Mouse (Mus musculus) small intestine, adult 2 months (tissue): ENCODE results near the gene Pdcd5. TPM values are rescaled to one million over a fixed set of nuclear protein-coding genes. Genes with fewer than 3 reads are reported as not detected.

Source experiments
- H3K27ac ChIP-seq: fragments of 200-500 bp; 2 replicates; pipeline ENCODE4 v1.5.1; 2012; ENCODE audit warnings: low read depth, low read length, control low read depth, inconsistent platforms; ENCODE audit not compliant: insufficient read depth
- H3K27me3 ChIP-seq: fragments of 200-500 bp; 2 replicates; pipeline ENCODE4 v1.6.1; 2012; ENCODE audit warnings: mild to moderate bottlenecking, moderate library complexity, low read length, inconsistent platforms; ENCODE audit not compliant: control insufficient read depth, insufficient read depth
- H3K36me3 ChIP-seq: fragments of 200-500 bp; 2 replicates; pipeline ENCODE4 v1.6.1; 2012; ENCODE audit warnings: mild to moderate bottlenecking, low read length, control low read depth, inconsistent platforms; ENCODE audit not compliant: control insufficient read depth, insufficient read depth
- H3K4me1 ChIP-seq: fragments of 200-500 bp; 2 replicates; pipeline ENCODE4 v1.6.1; 2012; ENCODE audit warnings: low read length, inconsistent platforms, mixed read lengths; ENCODE audit not compliant: control insufficient read depth, insufficient read depth, insufficient read length
- H3K4me3 ChIP-seq: fragments of 200-500 bp; 2 replicates; pipeline ENCODE4 v1.5.1; 2012; ENCODE audit warnings: low read depth, mild to moderate bottlenecking, control low read depth, inconsistent platforms, low read length, moderate library complexity
- CTCF ChIP-seq: fragments of 200-500 bp; IDR thresholded peaks from 2 replicates; pipeline ENCODE4 v1.5.1; 2012; ENCODE audit warnings: low read depth, mild to moderate bottlenecking, control low read depth, inconsistent platforms, low read length, moderate library complexity, mixed read lengths; ENCODE audit not compliant: insufficient replicate concordance, insufficient read length; ENCODE audit errors: extremely low read depth
- POLR2A ChIP-seq: fragments of 200-500 bp; IDR thresholded peaks from 2 replicates; pipeline ENCODE4 v1.6.1; 2012; ENCODE audit warnings: low read depth, mild to moderate bottlenecking, control low read depth, inconsistent platforms, low read length, moderate library complexity
- WGBS: fragments of 180-500 bp; shearing (Covaris S2); methylation state at CpG from one replicate; pipeline ENCODE4 v1.1.7; 2018; 5-methylcytosine and 5-hydroxymethylcytosine counted together
- polyA plus RNA-seq: library from polyadenylated mRNA; depleted of rRNA; stranded (reverse); fragments of >200 nt; gene quantifications from 2 replicates; pipeline ENCODE4 v1.2.3, GENCODE M21; 2012

Pdcd5 gene
- polyA plus RNA-seq, 1 experiment = 60.3 TPM

DNA sequence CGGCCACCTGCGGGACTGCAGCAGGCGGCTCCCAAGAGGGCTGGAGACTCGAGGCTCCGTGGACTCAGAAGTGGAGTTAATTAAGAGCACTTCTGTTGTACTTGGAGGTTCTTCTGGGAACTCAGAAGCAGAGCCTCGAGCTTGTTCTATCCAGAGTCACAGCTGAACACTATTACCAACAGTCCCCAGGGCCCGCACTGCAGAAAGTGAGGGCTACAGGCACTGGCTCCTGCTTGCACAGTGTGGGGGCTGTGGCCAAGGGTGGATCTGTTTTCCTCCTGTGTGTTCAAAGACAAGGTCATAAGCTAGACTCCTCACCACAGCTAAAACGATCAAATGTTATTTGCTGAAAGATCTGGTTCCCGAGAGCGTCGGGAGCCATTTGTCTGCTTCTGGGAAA lies 38.9 kb upstream of the Pdcd5 start:
- H3K36me3 ChIP-seq = no peaks in the 10 kb centered on the region
- no peak overlapping the region for H3K27ac ChIP-seq
- H3K4me3 ChIP-seq = no peak overlapping the region
- 67% methylated on average over 11 of the region's 11 CpGs for WGBS
- no peaks in the 10 kb centered on the region; the same call in 1 of the 2 replicates for H3K27me3 ChIP-seq
- TF ChIP-seq POLR2A (no peak), CTCF (no peak)
- H3K4me1 ChIP-seq = no peaks in the 10 kb centered on the region

DNA sequence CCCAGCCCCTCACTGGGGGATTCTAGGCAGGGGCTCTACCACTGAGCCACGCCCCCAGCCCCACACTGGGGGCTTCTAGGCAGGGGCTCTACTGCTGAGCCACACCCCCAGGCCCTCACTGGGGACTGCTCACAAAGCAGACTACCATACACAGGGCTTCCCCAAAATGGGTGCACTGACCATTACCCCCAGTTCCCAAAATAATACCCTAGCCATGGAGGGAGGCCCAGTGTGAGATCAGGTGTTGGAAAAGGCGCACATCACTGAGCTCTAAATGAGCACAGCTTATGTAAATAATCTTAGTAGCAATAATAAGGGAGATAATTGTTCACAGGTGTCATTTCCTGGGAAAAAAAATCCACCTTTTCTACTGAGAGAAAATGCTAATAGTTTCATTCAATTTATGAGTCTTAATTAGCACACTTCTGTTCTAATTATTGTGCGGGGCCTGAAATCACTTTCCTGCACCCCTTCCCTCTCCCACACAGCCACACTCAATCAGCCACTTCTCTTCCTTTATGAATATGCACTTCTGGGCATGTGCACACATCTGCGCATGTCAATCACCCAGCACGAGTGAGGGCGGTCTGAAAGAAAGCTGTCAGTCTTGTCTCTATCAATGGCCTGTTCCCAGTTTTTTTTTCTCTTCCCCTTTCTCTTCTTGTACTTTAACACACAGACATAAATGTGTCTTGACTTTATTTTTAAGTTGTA lies 36.2 kb upstream of the Pdcd5 start:
- H3K4me3 ChIP-seq = no peak overlapping the region
- no peaks in the 10 kb centered on the region; the same call in 1 of the 2 replicates for H3K27me3 ChIP-seq
- 76% methylated on average over 6 of the region's 6 CpGs for WGBS
- no peaks in the 10 kb centered on the region for H3K36me3 ChIP-seq
- H3K4me1 ChIP-seq = no peaks in the 10 kb centered on the region
- TF ChIP-seq POLR2A (no peak), CTCF (no peak)
- H3K27ac ChIP-seq = no peak overlapping the region

DNA sequence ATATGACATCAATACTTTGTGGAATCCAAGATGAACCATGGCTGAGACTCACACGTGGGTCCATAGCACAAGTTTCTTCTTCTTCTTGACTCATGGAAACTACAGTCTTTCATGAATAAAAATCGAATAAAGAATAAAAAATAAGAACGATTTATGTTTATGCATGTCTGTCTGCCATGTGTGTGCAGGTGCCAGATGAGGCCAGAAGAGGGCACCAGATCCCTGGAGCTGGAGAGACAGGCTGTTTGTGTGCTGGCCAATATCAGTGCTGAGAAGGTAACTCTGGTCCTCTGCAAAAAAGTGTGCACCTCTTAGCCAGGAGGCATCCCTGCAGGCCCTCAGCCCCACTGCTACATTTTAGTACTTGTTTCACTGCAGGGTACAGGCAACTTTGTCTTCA lies 34.2 kb upstream of the Pdcd5 start:
- no peaks in the 10 kb centered on the region for H3K4me1 ChIP-seq
- 80% methylated on average over 3 of the region's 3 CpGs for WGBS
- no peaks in the 10 kb centered on the region for H3K36me3 ChIP-seq
- H3K27me3 ChIP-seq = no peaks in the 10 kb centered on the region; the same call in 1 of the 2 replicates
- no peak overlapping the region for H3K4me3 ChIP-seq
- no peak overlapping the region for H3K27ac ChIP-seq
- TF ChIP-seq POLR2A (no peak), CTCF (no peak)

DNA sequence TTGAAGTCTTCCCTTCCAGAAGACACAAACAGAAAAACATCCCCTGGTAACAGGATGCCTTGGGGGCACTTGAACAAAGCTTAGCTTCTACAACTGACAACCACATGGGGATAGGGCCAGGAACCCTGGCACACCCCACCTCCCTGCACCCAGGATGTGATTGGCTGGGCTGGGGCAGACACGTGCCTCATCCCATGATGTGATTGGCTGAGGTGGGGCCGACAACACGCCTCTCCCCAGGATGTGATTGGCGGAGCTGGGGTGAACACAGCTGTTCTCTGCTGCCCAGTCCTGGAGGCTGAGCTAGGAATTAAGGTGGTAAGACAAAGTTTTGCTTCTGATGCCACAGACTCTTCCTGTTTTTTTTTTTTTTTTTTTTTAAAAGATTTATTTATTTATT lies 31.7 kb upstream of the Pdcd5 start:
- whole genome bisulfite sequencing = 81% methylated on average over 4 of the region's 4 CpGs
- Histone ChIP-seq H3K4me1 (no peaks in the 10 kb centered on the region), H3K27ac (no peak overlapping the region), H3K36me3 (no peaks in the 10 kb centered on the region), H3K4me3 (no peak overlapping the region), H3K27me3 (no peaks in the 10 kb centered on the region; the same call in 1 of the 2 replicates)
- no peak for TF ChIP-seq CTCF
- TF ChIP-seq POLR2A = no peak

DNA sequence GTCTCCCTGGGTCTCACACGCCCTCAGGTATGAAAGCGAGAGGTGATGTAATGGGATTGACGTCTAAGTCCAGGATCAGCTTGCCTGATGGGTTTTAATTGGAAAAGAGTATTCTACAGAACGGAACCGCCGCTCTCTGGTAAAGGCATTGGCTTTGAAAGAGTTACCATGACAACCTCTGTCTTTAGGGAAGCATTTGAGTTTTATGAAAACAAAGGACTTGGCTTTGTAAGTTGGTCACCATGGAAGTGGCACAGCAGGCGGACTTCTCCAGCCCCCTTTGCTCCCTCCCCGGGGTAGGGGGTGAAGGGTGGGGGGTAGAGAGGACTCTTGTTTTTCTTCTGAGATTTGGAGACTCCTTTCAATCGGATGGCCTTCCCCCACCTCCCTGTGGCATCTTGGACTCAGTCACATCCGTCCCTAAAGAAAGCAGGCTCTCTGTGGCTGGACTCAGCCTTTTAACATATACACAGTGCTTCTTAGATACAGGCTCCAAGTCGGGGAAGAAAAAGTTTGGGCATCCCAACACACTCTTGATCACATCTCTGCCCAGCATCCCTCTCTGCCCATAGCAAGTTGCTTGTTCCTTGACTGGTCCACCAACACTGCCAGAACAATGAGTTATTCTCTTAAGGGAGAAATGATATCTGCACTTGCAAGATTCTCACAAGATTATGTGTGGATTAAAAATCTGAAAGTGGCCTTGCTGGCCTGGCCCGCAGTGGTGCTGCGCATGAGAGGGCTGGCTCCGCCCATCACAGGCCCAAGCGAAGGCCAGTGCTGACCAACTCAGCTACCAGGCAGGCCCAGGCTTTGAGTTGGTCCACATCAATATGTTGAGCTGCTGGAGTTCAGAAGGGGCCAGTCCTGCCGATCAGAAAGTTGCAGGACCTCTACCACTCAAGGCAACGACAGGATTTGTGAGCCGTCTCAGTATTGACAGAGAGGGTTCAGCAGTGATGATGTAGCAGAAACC lies 21.0 kb upstream of the Pdcd5 start:
- WGBS = 63% methylated on average over 18 of the region's 18 CpGs
- Histone ChIP-seq H3K27ac (no peak overlapping the region), H3K36me3 (no peaks in the 10 kb centered on the region), H3K4me3 (no peak overlapping the region), H3K4me1 (no peaks in the 10 kb centered on the region), H3K27me3 (no peaks in the 10 kb centered on the region)
- TF ChIP-seq POLR2A (no peak), CTCF (no peak)

DNA sequence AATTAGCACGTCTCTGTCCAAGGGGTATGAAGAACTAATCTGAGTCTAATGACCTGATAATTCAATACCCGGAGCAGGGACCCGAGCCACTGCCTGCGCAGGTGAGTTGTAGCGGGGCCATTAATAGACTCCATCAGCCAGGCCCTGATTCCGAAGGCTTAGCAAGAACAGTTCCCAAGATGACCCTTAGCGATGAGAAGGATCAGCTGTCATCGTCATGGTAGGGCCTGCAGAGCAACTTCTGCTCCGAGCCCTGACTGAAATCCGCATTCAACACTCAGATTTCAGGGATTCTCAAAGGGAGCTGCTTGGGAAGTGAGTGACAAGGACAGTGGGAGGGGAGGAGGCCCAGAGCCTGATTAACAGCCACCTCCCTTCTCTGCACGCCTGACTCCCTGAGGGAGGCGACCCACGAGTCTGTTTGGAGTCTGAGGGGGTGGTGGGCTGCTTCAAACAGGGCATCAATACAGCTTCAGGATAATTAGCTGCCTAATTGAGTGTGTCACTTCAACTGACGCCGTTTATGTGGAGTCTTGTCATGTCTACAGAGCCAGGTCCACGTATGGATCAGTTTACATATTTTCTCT lies 16.6 kb upstream of the Pdcd5 start:
- 72% methylated on average over 16 of the region's 16 CpGs for WGBS
- H3K4me1 ChIP-seq = no peaks in the 10 kb centered on the region
- no peak overlapping the region for H3K27ac ChIP-seq
- H3K4me3 ChIP-seq = no peak overlapping the region
- TF ChIP-seq POLR2A = no peak
- no peak for TF ChIP-seq CTCF
- no peaks in the 10 kb centered on the region for H3K36me3 ChIP-seq
- H3K27me3 ChIP-seq = no peaks in the 10 kb centered on the region
